Mouse (Mus musculus): ENCODE data around the gene Zbtb20. TPM values are rescaled to one million over a fixed set of nuclear protein-coding genes. Genes with fewer than 3 reads are reported as not detected.

Zbtb20 gene
- polyA plus RNA-seq, 1 experiment: 72.7 TPM

GRCm38 (mm10) chr16:43428955-43429354 lies 553.3 kb downstream of the Zbtb20 start:
- H3K4me1 ChIP-seq (ENCODE audit: control insufficient read depth, insufficient read depth, low read length): no peaks in the 10 kb centered on the region
- WGBS: 97% methylated on average over 2 of the region's 2 CpGs
- no peak overlapping the region for H3K27ac ChIP-seq (ENCODE audit: insufficient read depth, low read depth, low read length)
- H3K4me3 ChIP-seq (ENCODE audit: insufficient read depth, low read depth, low read length): no peak overlapping the region
- no peak for TF ChIP-seq POLR2A (IDR thresholded peaks at IDR 0.05; ENCODE audit: insufficient read depth, low read depth, low read length)
- no peak for TF ChIP-seq CTCF (IDR thresholded peaks at IDR 0.05; ENCODE audit: insufficient read depth, low read depth, low read length)

DNA sequence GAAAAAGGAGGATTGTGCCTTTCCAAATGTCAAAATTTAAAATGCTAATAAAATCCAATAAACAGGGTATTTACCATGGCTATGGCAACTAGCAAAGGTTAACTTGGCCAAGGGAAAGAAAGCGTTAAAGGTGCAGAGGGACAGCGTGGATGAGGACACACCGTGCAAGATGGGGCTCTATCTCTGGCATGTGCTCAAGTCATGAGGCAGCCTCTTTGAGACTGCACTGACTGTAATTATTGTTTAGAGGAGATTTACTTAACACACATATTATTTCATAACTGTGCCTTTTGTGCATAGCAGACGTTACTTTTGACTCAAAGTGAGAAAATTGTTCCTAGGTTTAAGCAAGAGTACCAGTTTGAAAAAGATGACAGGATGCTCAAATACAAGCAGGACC lies 554.3 kb downstream of the Zbtb20 start:
- Histone ChIP-seq H3K4me3 (ENCODE audit: insufficient read depth, low read depth, low read length) (no peak overlapping the region), H3K27ac (ENCODE audit: insufficient read depth, low read depth, low read length) (no peak overlapping the region), H3K4me1 (ENCODE audit: control insufficient read depth, insufficient read depth, low read length) (no peaks in the 10 kb centered on the region)
- WGBS: 65% methylated on average over 4 of the region's 4 CpGs
- TF ChIP-seq CTCF (IDR thresholded peaks at IDR 0.05; ENCODE audit: insufficient read depth, low read depth, low read length) (no peak), POLR2A (IDR thresholded peaks at IDR 0.05; ENCODE audit: insufficient read depth, low read depth, low read length) (no peak)

GRCm38 (mm10) chr16:43431514-43432371 lies 556.1 kb downstream of the Zbtb20 start:
- 84% methylated on average over 5 of the region's 5 CpGs for WGBS
- H3K4me1 ChIP-seq (ENCODE audit: control insufficient read depth, insufficient read depth, low read length): no peaks in the 10 kb centered on the region
- H3K4me3 ChIP-seq (ENCODE audit: insufficient read depth, low read depth, low read length): no peak overlapping the region
- no peak overlapping the region for H3K27ac ChIP-seq (ENCODE audit: insufficient read depth, low read depth, low read length)
- TF ChIP-seq POLR2A (IDR thresholded peaks at IDR 0.05; ENCODE audit: insufficient read depth, low read depth, low read length): no peak
- TF ChIP-seq CTCF (IDR thresholded peaks at IDR 0.05; ENCODE audit: insufficient read depth, low read depth, low read length): no peak

DNA sequence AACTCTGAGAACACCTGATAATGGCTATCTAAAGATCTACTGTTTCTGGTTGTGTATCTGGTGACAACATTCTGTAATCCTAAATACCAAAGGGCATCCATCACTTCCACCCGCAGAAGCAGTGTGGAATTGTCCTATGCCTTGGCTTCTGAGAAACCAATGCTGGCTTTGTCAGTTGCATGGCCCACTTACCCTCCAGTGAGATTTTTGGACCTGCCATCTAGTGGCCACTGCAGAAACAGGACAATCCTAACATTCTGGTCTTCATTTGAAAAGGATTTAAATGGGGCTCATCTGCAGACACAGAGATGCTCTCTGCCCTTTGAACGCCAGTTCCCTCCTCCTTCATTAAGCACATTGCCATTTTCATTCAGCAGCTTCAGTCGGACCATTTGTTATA lies 559.3 kb downstream of the Zbtb20 start:
- 72% methylated on average over 3 of the region's 3 CpGs for WGBS
- Histone ChIP-seq H3K27ac (ENCODE audit: insufficient read depth, low read depth, low read length) (no peak overlapping the region), H3K4me1 (ENCODE audit: control insufficient read depth, insufficient read depth, low read length) (no peaks in the 10 kb centered on the region), H3K4me3 (ENCODE audit: insufficient read depth, low read depth, low read length) (no peak overlapping the region)
- no peak for TF ChIP-seq POLR2A (IDR thresholded peaks at IDR 0.05; ENCODE audit: insufficient read depth, low read depth, low read length)
- TF ChIP-seq CTCF (IDR thresholded peaks at IDR 0.05; ENCODE audit: insufficient read depth, low read depth, low read length): no peak

GRCm38 (mm10) chr16:43438878-43439371 lies 563.2 kb downstream of the Zbtb20 start:
- TF ChIP-seq POLR2A (IDR thresholded peaks at IDR 0.05; ENCODE audit: insufficient read depth, low read depth, low read length): no peak
- TF ChIP-seq CTCF (IDR thresholded peaks at IDR 0.05; ENCODE audit: insufficient read depth, low read depth, low read length): no peak
- Histone ChIP-seq H3K27ac (ENCODE audit: insufficient read depth, low read depth, low read length) (no peak overlapping the region), H3K4me1 (ENCODE audit: control insufficient read depth, insufficient read depth, low read length) (no peaks in the 10 kb centered on the region), H3K4me3 (ENCODE audit: insufficient read depth, low read depth, low read length) (no peak overlapping the region)
- 82% methylated on average over 8 of the region's 8 CpGs for WGBS

- H3K4me1 ChIP-seq (ENCODE audit: control insufficient read depth, insufficient read depth, low read length): no peaks in the 10 kb centered on the region
- no peak overlapping the region for H3K4me3 ChIP-seq (ENCODE audit: insufficient read depth, low read depth, low read length)
- no peak overlapping the region for H3K27ac ChIP-seq (ENCODE audit: insufficient read depth, low read depth, low read length)
- TF ChIP-seq CTCF (IDR thresholded peaks at IDR 0.05; ENCODE audit: insufficient read depth, low read depth, low read length) (no peak), POLR2A (IDR thresholded peaks at IDR 0.05; ENCODE audit: insufficient read depth, low read depth, low read length) (no peak)
- 77% methylated on average over 6 of the region's 6 CpGs for WGBS
These were observed 565.7 kb downstream of the Zbtb20 start for GRCm38 (mm10) chr16:43441392-43441791.

- TF ChIP-seq POLR2A (IDR thresholded peaks at IDR 0.05; ENCODE audit: insufficient read depth, low read depth, low read length): no peak
- TF ChIP-seq CTCF (IDR thresholded peaks at IDR 0.05; ENCODE audit: insufficient read depth, low read depth, low read length): no peak
- Histone ChIP-seq H3K27ac (ENCODE audit: insufficient read depth, low read depth, low read length) (no peak overlapping the region), H3K4me3 (ENCODE audit: insufficient read depth, low read depth, low read length) (no peak overlapping the region), H3K4me1 (ENCODE audit: control insufficient read depth, insufficient read depth, low read length) (no peaks in the 10 kb centered on the region)
- 78% methylated on average over 2 of the region's 2 CpGs for WGBS
These were observed 567.4 kb downstream of the Zbtb20 start for GRCm38 (mm10) chr16:43443034-43443433.

DNA sequence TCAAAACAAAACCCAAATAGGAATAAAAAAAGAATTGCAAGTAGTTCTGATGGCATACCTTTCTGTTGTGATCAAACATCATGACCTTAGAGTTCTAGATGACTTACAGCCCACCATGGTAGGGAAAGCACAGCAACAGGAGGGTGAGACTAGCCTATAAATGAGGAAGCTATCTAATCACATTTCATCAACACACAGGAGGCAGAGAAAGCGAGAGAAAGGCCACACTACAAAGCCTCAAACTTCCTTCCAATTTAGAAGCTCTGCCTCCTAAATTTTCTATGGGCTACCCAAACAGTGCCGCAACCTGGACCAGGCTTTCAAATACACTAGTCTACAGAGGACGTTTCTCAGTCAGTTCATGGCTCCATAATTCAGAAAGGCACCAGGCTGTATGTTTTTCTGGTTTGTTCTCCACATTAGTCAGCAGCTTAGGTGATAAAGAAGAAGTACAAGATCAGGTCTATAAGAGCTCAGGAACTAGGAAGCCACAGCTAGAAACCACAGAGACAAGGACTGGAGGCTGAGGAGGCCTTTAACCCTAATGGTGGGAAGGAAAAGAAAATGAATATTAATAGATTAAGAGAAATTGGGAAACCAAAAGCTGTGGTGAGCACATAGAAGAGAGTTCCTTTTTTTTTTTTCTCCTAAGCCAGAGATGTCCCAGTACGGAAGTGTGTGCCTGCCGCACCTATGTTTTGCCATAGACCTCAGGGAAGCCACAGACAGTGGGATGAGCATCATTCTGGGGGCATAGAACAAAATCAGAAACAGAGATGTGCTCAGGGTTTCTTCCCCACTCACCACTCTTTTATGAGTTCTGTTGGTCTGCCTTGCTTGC lies 572.7 kb downstream of the Zbtb20 start:
- TF ChIP-seq CTCF (IDR thresholded peaks at IDR 0.05; ENCODE audit: insufficient read depth, low read depth, low read length) (no peak), POLR2A (IDR thresholded peaks at IDR 0.05; ENCODE audit: insufficient read depth, low read depth, low read length) (no peak)
- no peaks in the 10 kb centered on the region for H3K4me1 ChIP-seq (ENCODE audit: control insufficient read depth, insufficient read depth, low read length)
- WGBS: 94% methylated on average over 5 of the region's 5 CpGs
- H3K4me3 ChIP-seq (ENCODE audit: insufficient read depth, low read depth, low read length): no peak overlapping the region
- no peak overlapping the region for H3K27ac ChIP-seq (ENCODE audit: insufficient read depth, low read depth, low read length)

Data from olfactory bulb, adult 2 months (tissue).